Mouse (Mus musculus) ES-Bruce4 (cell line): ENCODE measurements around the gene Hacd1. TPM values are rescaled to one million over a fixed set of nuclear protein-coding genes. Genes with fewer than 3 reads are reported as not detected.

Source experiments
- H3K27ac ChIP-seq: 2 replicates; pipeline ENCODE4 v1.5.1; 2012; ENCODE audit warnings: low read length, inconsistent platforms; ENCODE audit not compliant: insufficient read depth
- H3K27me3 ChIP-seq: 2 replicates; pipeline ENCODE4 v1.6.1; 2012; ENCODE audit warnings: mild to moderate bottlenecking, low read length, inconsistent platforms; ENCODE audit not compliant: control insufficient read depth, poor library complexity, insufficient read depth, severe bottlenecking
- H3K36me3 ChIP-seq: 2 replicates; pipeline ENCODE4 v1.6.1; 2012; ENCODE audit warnings: inconsistent platforms, mild to moderate bottlenecking, low read length, moderate library complexity; ENCODE audit not compliant: control insufficient read depth, poor library complexity, insufficient read depth, severe bottlenecking
- H3K4me1 ChIP-seq: one replicate; pipeline ENCODE4 v1.8.1; 2011; ENCODE audit warnings: low read length; ENCODE audit not compliant: control insufficient read depth, insufficient read depth
- H3K4me3 ChIP-seq: 2 replicates; pipeline ENCODE4 v1.5.1; 2011; ENCODE audit warnings: low read depth, mild to moderate bottlenecking, low read length
- H3K9ac ChIP-seq: 2 replicates; pipeline ENCODE4 v1.6.1; 2012; ENCODE audit warnings: low read depth, mild to moderate bottlenecking, inconsistent platforms; ENCODE audit not compliant: poor library complexity, severe bottlenecking
- H3K9me3 ChIP-seq: replicated peaks from 2 replicates; pipeline ENCODE4 v1.6.1; 2012; ENCODE audit warnings: mild to moderate bottlenecking, low read length, inconsistent platforms; ENCODE audit not compliant: control insufficient read depth, poor library complexity, insufficient read depth, severe bottlenecking
- CTCF ChIP-seq: IDR thresholded peaks from one replicate; pipeline ENCODE4 v1.8.1; 2011; ENCODE audit warnings: low read depth, low read length
- EP300 ChIP-seq: IDR thresholded peaks from 2 replicates; pipeline ENCODE4 v1.6.1; 2011; ENCODE audit warnings: low read depth, low read length; ENCODE audit not compliant: insufficient read depth
- POLR2A ChIP-seq: IDR thresholded peaks from one replicate; pipeline ENCODE4 v1.8.1; 2011; ENCODE audit warnings: low read length; ENCODE audit not compliant: insufficient read depth
- polyA plus RNA-seq: library from polyadenylated mRNA; stranded (reverse); fragments of >200 nt; gene quantifications from 2 replicates; pipeline ENCODE4 v1.2.4, GENCODE M21; 2011; ENCODE audit warnings: low read depth; ENCODE audit not compliant: missing spikeins, insufficient read depth, insufficient read length

Hacd1 gene
- polyA plus RNA-seq, 1 experiment, result 11.2 TPM

- peaks cover 2% of the 10 kb centered on the region for H3K4me1 ChIP-seq
- no peaks in the 10 kb centered on the region for H3K36me3 ChIP-seq
- TF ChIP-seq EP300, result no peak
- TF ChIP-seq POLR2A, result no peak
- TF ChIP-seq CTCF, result no peak
- no peaks in the 10 kb centered on the region for H3K9me3 ChIP-seq
- H3K4me3 ChIP-seq, result no peak overlapping the region
- no peaks in the 10 kb centered on the region for H3K27me3 ChIP-seq
- no peak overlapping the region for H3K9ac ChIP-seq
- H3K27ac ChIP-seq, result no peak overlapping the region
These were observed 219.6 kb downstream of the Hacd1 start for GRCm38 (mm10) chr2:13836310-13836709.

DNA sequence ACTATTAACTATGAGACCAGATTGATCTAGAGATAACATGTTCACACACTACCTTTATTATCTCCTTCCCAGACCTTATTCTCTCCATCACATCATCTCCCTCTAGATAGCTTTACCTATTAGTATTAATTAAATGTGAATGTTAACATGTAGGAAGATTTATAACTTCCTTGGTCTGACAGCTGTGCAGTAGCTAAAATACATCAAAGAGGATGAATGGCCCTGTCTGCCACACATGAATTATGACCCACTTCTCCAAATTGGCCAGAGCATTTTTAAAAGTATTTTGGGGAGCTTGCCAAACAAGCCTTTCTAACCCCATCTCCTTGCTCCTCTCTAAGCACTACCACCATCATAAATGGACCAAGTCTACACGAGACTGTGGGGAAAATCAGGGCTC lies 220.9 kb downstream of the Hacd1 start:
- Histone ChIP-seq H3K9me3 (no peaks in the 10 kb centered on the region), H3K27me3 (no peaks in the 10 kb centered on the region), H3K9ac (no peak overlapping the region), H3K36me3 (no peaks in the 10 kb centered on the region), H3K4me3 (no peak overlapping the region), H3K4me1 (peaks cover 2% of the 10 kb centered on the region), H3K27ac (no peak overlapping the region)
- no peak for TF ChIP-seq CTCF
- no peak for TF ChIP-seq EP300
- no peak for TF ChIP-seq POLR2A

GRCm38 (mm10) chr2:13816645-13817044 lies 239.3 kb downstream of the Hacd1 start:
- H3K4me1 ChIP-seq, result no peaks in the 10 kb centered on the region
- no peak overlapping the region for H3K4me3 ChIP-seq
- H3K27me3 ChIP-seq, result no peaks in the 10 kb centered on the region
- H3K36me3 ChIP-seq, result no peaks in the 10 kb centered on the region
- TF ChIP-seq EP300 (no peak), POLR2A (no peak), CTCF (no peak)
- H3K9ac ChIP-seq, result no peak overlapping the region
- H3K27ac ChIP-seq, result no peak overlapping the region
- no peaks in the 10 kb centered on the region for H3K9me3 ChIP-seq

DNA sequence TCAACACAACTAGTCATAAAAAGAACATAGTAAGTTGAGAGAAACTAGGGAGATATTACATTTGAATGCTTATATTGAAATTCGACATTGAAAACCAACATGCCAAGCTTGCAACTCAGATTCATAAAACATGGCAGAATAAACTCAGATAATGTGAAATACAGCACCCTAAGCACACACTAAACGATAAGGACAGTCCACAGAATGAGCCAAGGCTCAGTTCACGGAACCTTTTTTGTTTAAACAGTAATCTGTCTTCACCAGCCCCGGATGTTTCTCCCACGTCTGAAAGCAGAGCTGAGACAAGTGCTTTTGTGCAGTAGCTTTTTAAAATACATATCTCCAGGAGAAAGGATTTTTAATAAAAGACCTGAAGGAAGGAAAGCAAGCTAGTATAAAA lies 247.3 kb downstream of the Hacd1 start:
- Histone ChIP-seq H3K36me3 (no peaks in the 10 kb centered on the region), H3K27ac (no peak overlapping the region), H3K27me3 (no peaks in the 10 kb centered on the region), H3K9me3 (no peaks in the 10 kb centered on the region), H3K9ac (no peak overlapping the region), H3K4me3 (no peak overlapping the region), H3K4me1 (no peaks in the 10 kb centered on the region)
- no peak for TF ChIP-seq CTCF
- TF ChIP-seq EP300, result no peak
- TF ChIP-seq POLR2A, result no peak

- Histone ChIP-seq H3K27me3 (no peaks in the 10 kb centered on the region), H3K36me3 (no peaks in the 10 kb centered on the region), H3K4me3 (no peak overlapping the region), H3K4me1 (no peaks in the 10 kb centered on the region), H3K9me3 (no peaks in the 10 kb centered on the region), H3K9ac (no peak overlapping the region), H3K27ac (no peak overlapping the region)
- TF ChIP-seq CTCF (no peak), EP300 (no peak), POLR2A (no peak)
These were observed 247.9 kb downstream of the Hacd1 start for GRCm38 (mm10) chr2:13808008-13808407.

- no peak for TF ChIP-seq POLR2A
- no peak for TF ChIP-seq EP300
- no peak for TF ChIP-seq CTCF
- Histone ChIP-seq H3K27me3 (no peaks in the 10 kb centered on the region; the same call in 1 of the 2 replicates), H3K36me3 (no peaks in the 10 kb centered on the region), H3K4me1 (no peaks in the 10 kb centered on the region), H3K4me3 (no peak overlapping the region), H3K27ac (no peak overlapping the region), H3K9ac (no peak overlapping the region), H3K9me3 (no peaks in the 10 kb centered on the region)
These were observed 249.8 kb downstream of the Hacd1 start for GRCm38 (mm10) chr2:13806120-13806519.
